Mouse (Mus musculus) liver, embryonic 14.5 days (tissue): ENCODE data around the gene Gm42742.

ENCODE experiments used
- CTCF ChIP-seq: IDR thresholded peaks from 2 replicates; pipeline ENCODE4 v1.5.1; 2016; ENCODE audit warnings: antibody characterized with exemption, low read depth, control low read depth
- EP300 ChIP-seq: IDR thresholded peaks from 2 replicates; pipeline ENCODE4 v1.6.1; 2016; ENCODE audit warnings: antibody characterized with exemption, low read depth

DNA sequence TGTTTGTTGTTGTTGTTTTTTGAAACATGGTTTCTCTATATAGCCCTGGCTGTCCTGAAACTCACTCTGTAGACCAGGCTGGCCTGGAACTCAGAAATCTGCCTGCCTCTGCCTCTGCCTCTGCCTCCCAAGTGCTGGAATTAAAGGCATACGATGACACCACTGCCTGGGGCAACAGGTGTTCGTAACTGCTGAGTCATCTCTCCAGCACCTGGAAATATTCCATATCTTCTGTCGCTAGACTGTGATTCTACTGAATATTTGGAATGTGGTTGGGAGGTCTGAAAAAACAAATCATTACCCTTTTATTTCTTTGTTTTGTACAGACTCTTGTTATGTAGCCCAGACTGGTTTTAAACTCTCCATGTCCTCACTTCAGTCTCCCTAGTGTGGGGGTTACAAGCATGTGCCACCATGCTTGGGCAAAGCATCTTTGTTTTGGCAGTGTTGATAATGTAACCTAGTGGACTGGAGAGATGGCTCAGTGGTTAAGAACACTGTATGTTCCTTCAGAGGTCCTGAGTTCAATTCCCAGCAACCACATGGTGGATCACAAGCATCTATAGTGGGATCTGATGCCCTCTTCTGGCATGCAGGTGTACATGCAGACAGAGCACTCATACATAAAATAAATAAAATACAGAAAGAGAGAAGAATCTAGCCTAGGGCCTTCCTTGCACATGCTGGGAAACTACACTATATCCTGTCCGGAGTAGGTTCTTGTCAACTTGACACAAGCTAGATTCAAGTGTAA lies 16.6 kb downstream of the Gm42742 start:
- TF ChIP-seq EP300 (no peak), CTCF (peak; percentile 52)
